Mouse (Mus musculus): ENCODE measurements at regions not wholly inside any gene's neighbourhood (a gene's known extent, or its start where the extent isn't known, plus 50 kb on each side); places are given as distances from the start of the nearest gene placed in this dataset.

- DNase-seq (ENCODE audit: low spot score): peak; percentile 79
Observed at GRCm38 (mm10) chr10:44647021-44647420, 118.7 kb upstream of the Prdm1 start.

GRCm38 (mm10) chr10:44646615-44647014 is 118.3 kb upstream of the Prdm1 start:
- H3K27me3 ChIP-seq (ENCODE audit: control insufficient read depth, insufficient read depth, low read length): no peaks in the 10 kb centered on the region
- no peaks in the 10 kb centered on the region; the same call in 1 of the 2 replicates for H3K4me1 ChIP-seq (ENCODE audit: control insufficient read depth, insufficient read depth, low read length)
- DNase-seq (ENCODE audit: low spot score) (no peak), ATAC-seq (ENCODE audit: insufficient number of reproducible peaks, low FRiP score, low TSS enrichment, low read depth) (no peak)
- no peak overlapping the region for H3K4me2 ChIP-seq (ENCODE audit: low read depth, severe bottlenecking)
- H3K36me3 ChIP-seq (ENCODE audit: control insufficient read depth, insufficient read depth, low read length): no peaks in the 10 kb centered on the region
- no peak overlapping the region for H3K9ac ChIP-seq (ENCODE audit: low read length)
- H3K4me3 ChIP-seq (ENCODE audit: low read depth, low read length): no peak overlapping the region
- no peaks in the 10 kb centered on the region for H3K9me3 ChIP-seq (ENCODE audit: control insufficient read depth, low read length)
- no peak overlapping the region for H3K27ac ChIP-seq (replicated peaks; ENCODE audit: low read depth, low read length)
- WGBS: 64% methylated on average over 5 of the region's 5 CpGs

More at GRCm38 (mm10) chr10:44647021-44647420, 118.7 kb upstream of the Prdm1 start:
- H3K9me3 ChIP-seq (ENCODE audit: control insufficient read depth, low read length): no peaks in the 10 kb centered on the region
- 8% methylated on average over 5 of the region's 5 CpGs for WGBS
- H3K27me3 ChIP-seq (ENCODE audit: control insufficient read depth, insufficient read depth, low read length): no peaks in the 10 kb centered on the region
- H3K36me3 ChIP-seq (ENCODE audit: control insufficient read depth, insufficient read depth, low read length): no peaks in the 10 kb centered on the region
- H3K9ac ChIP-seq (ENCODE audit: low read length): no peak overlapping the region
- H3K27ac ChIP-seq (replicated peaks; ENCODE audit: low read depth, low read length): no peak overlapping the region
- no peaks in the 10 kb centered on the region; the same call in 1 of the 2 replicates for H3K4me1 ChIP-seq (ENCODE audit: control insufficient read depth, insufficient read depth, low read length)
- H3K4me2 ChIP-seq (ENCODE audit: low read depth, severe bottlenecking): no peak overlapping the region
- H3K4me3 ChIP-seq (ENCODE audit: low read depth, low read length): no peak overlapping the region
- ATAC-seq (ENCODE audit: insufficient number of reproducible peaks, low FRiP score, low TSS enrichment, low read depth): no peak

DNA sequence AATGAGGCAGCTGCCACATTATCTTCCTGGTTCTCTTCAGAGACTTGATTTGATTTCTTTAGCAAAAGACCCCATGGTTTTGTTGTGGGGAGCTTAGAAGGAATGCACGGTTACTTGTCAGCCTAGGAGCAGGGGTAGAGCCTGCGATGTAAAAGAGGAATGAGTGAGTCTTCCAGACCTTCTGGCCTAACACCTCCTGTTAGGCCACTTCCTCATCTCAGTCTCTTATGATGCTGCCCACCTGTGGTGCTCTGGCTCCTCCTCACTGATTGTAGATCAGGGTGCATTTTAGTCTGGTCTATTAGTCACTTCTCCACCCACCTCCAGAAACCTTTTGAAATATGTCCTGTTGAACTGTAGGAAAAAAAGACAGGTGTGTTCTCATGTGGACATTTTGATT is 113.3 kb upstream of the Prdm1 start:
- 94% methylated on average over 2 of the region's 2 CpGs for WGBS
- DNase-seq (ENCODE audit: low spot score) (no peak), ATAC-seq (ENCODE audit: insufficient number of reproducible peaks, low FRiP score, low TSS enrichment, low read depth) (no peak)
- Histone ChIP-seq H3K4me1 (ENCODE audit: control insufficient read depth, insufficient read depth, low read length) (no peaks in the 10 kb centered on the region), H3K36me3 (ENCODE audit: control insufficient read depth, insufficient read depth, low read length) (no peaks in the 10 kb centered on the region), H3K4me2 (ENCODE audit: low read depth, severe bottlenecking) (no peak overlapping the region), H3K9ac (ENCODE audit: low read length) (no peak overlapping the region), H3K9me3 (ENCODE audit: control insufficient read depth, low read length) (no peaks in the 10 kb centered on the region), H3K27ac (replicated peaks; ENCODE audit: low read depth, low read length) (no peak overlapping the region), H3K27me3 (ENCODE audit: control insufficient read depth, insufficient read depth, low read length) (no peaks in the 10 kb centered on the region), H3K4me3 (ENCODE audit: low read depth, low read length) (no peak overlapping the region)

- H3K27ac ChIP-seq (replicated peaks; ENCODE audit: low read depth, low read length): no peak overlapping the region
- no peaks in the 10 kb centered on the region for H3K9me3 ChIP-seq (ENCODE audit: control insufficient read depth, low read length)
- no peaks in the 10 kb centered on the region for H3K36me3 ChIP-seq (ENCODE audit: control insufficient read depth, insufficient read depth, low read length)
- DNase-seq (ENCODE audit: low spot score) (no peak), ATAC-seq (ENCODE audit: insufficient number of reproducible peaks, low FRiP score, low TSS enrichment, low read depth) (no peak)
- H3K9ac ChIP-seq (ENCODE audit: low read length): no peak overlapping the region
- no peak overlapping the region for H3K4me2 ChIP-seq (ENCODE audit: low read depth, severe bottlenecking)
- H3K4me3 ChIP-seq (ENCODE audit: low read depth, low read length): no peak overlapping the region
- H3K4me1 ChIP-seq (ENCODE audit: control insufficient read depth, insufficient read depth, low read length): no peaks in the 10 kb centered on the region
- no peaks in the 10 kb centered on the region for H3K27me3 ChIP-seq (ENCODE audit: control insufficient read depth, insufficient read depth, low read length)
- WGBS: 97% methylated on average over 8 of the region's 8 CpGs
Observed at GRCm38 (mm10) chr10:44640620-44641019, 112.3 kb upstream of the Prdm1 start.

DNA sequence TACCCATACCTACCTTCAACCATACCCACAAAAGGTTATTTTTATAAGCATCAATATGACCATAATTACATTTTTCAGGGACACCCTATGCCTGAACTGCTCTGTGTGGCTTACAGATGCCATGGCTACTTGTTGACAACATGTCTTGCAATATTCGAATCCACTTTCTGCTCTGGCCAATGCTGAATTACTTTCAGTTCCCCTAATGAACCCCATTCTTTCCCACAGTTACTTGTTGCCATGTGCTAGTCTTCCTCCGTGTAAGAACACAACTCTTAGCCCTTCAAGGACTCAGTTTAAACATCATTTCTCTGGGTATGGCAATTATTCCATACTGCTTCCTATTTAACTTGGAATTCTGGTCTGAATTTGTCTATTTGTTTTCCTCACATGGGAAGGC is 110.4 kb upstream of the Prdm1 start:
- no peak for DNase-seq (ENCODE audit: low spot score)
- 81% methylated on average over 2 of the region's 2 CpGs for WGBS

GRCm38 (mm10) chr10:44636786-44637185 is 108.5 kb upstream of the Prdm1 start:
- 86% methylated on average over 3 of the region's 3 CpGs for WGBS
- no peak overlapping the region for H3K27ac ChIP-seq (replicated peaks; ENCODE audit: low read depth, low read length)
- no peak overlapping the region for H3K9ac ChIP-seq (ENCODE audit: low read length)
- no peaks in the 10 kb centered on the region for H3K36me3 ChIP-seq (ENCODE audit: control insufficient read depth, insufficient read depth, low read length)
- no peaks in the 10 kb centered on the region for H3K4me1 ChIP-seq (ENCODE audit: control insufficient read depth, insufficient read depth, low read length)
- DNase-seq (ENCODE audit: low spot score): no peak
- no peak overlapping the region for H3K4me2 ChIP-seq (ENCODE audit: low read depth, severe bottlenecking)
- ATAC-seq (ENCODE audit: insufficient number of reproducible peaks, low FRiP score, low TSS enrichment, low read depth): no peak
- H3K9me3 ChIP-seq (ENCODE audit: control insufficient read depth, low read length): no peaks in the 10 kb centered on the region
- no peaks in the 10 kb centered on the region for H3K27me3 ChIP-seq (ENCODE audit: control insufficient read depth, insufficient read depth, low read length)
- no peak overlapping the region for H3K4me3 ChIP-seq (ENCODE audit: low read depth, low read length)

More for the DNA sequence above, 110.4 kb upstream of the Prdm1 start:
- no peaks in the 10 kb centered on the region for H3K36me3 ChIP-seq (ENCODE audit: control insufficient read depth, insufficient read depth, low read length)
- ATAC-seq (ENCODE audit: insufficient number of reproducible peaks, low FRiP score, low TSS enrichment, low read depth): no peak
- H3K27me3 ChIP-seq (ENCODE audit: control insufficient read depth, insufficient read depth, low read length): no peaks in the 10 kb centered on the region
- H3K9ac ChIP-seq (ENCODE audit: low read length): no peak overlapping the region
- H3K27ac ChIP-seq (replicated peaks; ENCODE audit: low read depth, low read length): no peak overlapping the region
- H3K4me1 ChIP-seq (ENCODE audit: control insufficient read depth, insufficient read depth, low read length): no peaks in the 10 kb centered on the region
- no peak overlapping the region for H3K4me3 ChIP-seq (ENCODE audit: low read depth, low read length)
- no peak overlapping the region for H3K4me2 ChIP-seq (ENCODE audit: low read depth, severe bottlenecking)
- no peaks in the 10 kb centered on the region for H3K9me3 ChIP-seq (ENCODE audit: control insufficient read depth, low read length)

DNA sequence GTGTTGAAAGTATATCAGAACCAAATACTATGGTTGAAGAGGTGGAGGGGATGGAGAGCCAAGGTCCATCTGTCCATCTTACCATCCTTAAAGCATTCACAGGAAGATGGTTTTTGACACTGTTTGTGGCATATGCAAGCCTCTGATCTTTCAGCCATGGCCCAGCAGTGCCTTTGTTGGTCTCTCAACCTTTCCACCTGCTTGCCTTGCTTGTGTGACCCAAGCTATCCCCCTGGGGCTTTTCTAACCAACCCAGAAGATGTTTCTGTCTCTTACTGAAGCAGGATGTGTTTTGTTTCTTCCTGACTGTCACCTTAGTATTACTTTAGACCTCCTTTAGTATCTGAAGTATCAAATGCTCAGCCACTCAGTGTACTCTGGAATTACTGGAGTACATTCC is 107.8 kb upstream of the Prdm1 start:
- Histone ChIP-seq H3K4me1 (ENCODE audit: control insufficient read depth, insufficient read depth, low read length) (no peaks in the 10 kb centered on the region), H3K27me3 (ENCODE audit: control insufficient read depth, insufficient read depth, low read length) (no peaks in the 10 kb centered on the region), H3K9ac (ENCODE audit: low read length) (no peak overlapping the region), H3K36me3 (ENCODE audit: control insufficient read depth, insufficient read depth, low read length) (no peaks in the 10 kb centered on the region), H3K4me3 (ENCODE audit: low read depth, low read length) (no peak overlapping the region), H3K4me2 (ENCODE audit: low read depth, severe bottlenecking) (no peak overlapping the region), H3K9me3 (ENCODE audit: control insufficient read depth, low read length) (no peaks in the 10 kb centered on the region), H3K27ac (replicated peaks; ENCODE audit: low read depth, low read length) (no peak overlapping the region)
- DNase-seq (ENCODE audit: low spot score) (no peak), ATAC-seq (ENCODE audit: insufficient number of reproducible peaks, low FRiP score, low TSS enrichment, low read depth) (no peak)

GRCm38 (mm10) chr10:44631584-44631983 is 103.3 kb upstream of the Prdm1 start:
- WGBS: 74% methylated on average over 8 of the region's 8 CpGs
- H3K9me3 ChIP-seq (ENCODE audit: control insufficient read depth, low read length): no peaks in the 10 kb centered on the region
- no peak overlapping the region for H3K27ac ChIP-seq (replicated peaks; ENCODE audit: low read depth, low read length)
- no peak overlapping the region for H3K9ac ChIP-seq (ENCODE audit: low read length)
- ATAC-seq (ENCODE audit: insufficient number of reproducible peaks, low FRiP score, low TSS enrichment, low read depth): no peak
- no peak overlapping the region for H3K4me3 ChIP-seq (ENCODE audit: low read depth, low read length)
- H3K4me2 ChIP-seq (ENCODE audit: low read depth, severe bottlenecking): no peak overlapping the region
- DNase-seq (ENCODE audit: low spot score): no peak
- no peaks in the 10 kb centered on the region for H3K36me3 ChIP-seq (ENCODE audit: control insufficient read depth, insufficient read depth, low read length)
- H3K27me3 ChIP-seq (ENCODE audit: control insufficient read depth, insufficient read depth, low read length): no peaks in the 10 kb centered on the region
- no peaks in the 10 kb centered on the region for H3K4me1 ChIP-seq (ENCODE audit: control insufficient read depth, insufficient read depth, low read length)

DNA sequence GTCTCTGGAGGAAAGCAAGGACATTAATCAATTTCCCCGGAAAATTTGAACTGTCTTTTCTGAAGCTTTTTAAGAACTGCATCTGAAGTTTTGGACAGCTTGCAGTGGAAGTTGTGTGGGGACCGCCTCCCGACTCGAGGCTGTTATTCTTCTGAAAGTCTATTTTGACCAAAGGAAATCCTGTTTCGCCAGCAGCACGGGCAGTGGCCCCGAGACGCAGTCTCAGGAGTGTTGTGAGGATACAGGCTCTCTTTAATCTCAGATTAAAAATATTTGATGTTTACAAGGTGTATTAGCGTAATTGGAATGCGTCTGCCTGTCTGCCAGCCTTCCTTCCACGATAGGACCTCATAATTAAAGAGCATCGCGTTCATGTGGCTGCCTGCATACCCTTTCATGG is 102.2 kb upstream of the Prdm1 start:
- WGBS: 51% methylated on average over 13 of the region's 13 CpGs
- no peak overlapping the region for H3K4me3 ChIP-seq (ENCODE audit: low read depth, low read length)
- no peaks in the 10 kb centered on the region for H3K27me3 ChIP-seq (ENCODE audit: control insufficient read depth, insufficient read depth, low read length)
- no peaks in the 10 kb centered on the region for H3K4me1 ChIP-seq (ENCODE audit: control insufficient read depth, insufficient read depth, low read length)
- H3K36me3 ChIP-seq (ENCODE audit: control insufficient read depth, insufficient read depth, low read length): no peaks in the 10 kb centered on the region
- 0 out of 2 replicates have a peak overlapping the region, but pooled peaks have one; percentile 1 for H3K9ac ChIP-seq (ENCODE audit: low read length)
- no peak overlapping the region for H3K27ac ChIP-seq (replicated peaks; ENCODE audit: low read depth, low read length)
- ATAC-seq (ENCODE audit: insufficient number of reproducible peaks, low FRiP score, low TSS enrichment, low read depth) (no peak), DNase-seq (ENCODE audit: low spot score) (peak; percentile 34)
- no peak overlapping the region for H3K4me2 ChIP-seq (ENCODE audit: low read depth, severe bottlenecking)
- H3K9me3 ChIP-seq (ENCODE audit: control insufficient read depth, low read length): no peaks in the 10 kb centered on the region

All from limb, embryonic 11.5 days (tissue).